Mouse (Mus musculus): ENCODE measurements around the gene Paqr5.

The Paqr5 gene

DNA sequence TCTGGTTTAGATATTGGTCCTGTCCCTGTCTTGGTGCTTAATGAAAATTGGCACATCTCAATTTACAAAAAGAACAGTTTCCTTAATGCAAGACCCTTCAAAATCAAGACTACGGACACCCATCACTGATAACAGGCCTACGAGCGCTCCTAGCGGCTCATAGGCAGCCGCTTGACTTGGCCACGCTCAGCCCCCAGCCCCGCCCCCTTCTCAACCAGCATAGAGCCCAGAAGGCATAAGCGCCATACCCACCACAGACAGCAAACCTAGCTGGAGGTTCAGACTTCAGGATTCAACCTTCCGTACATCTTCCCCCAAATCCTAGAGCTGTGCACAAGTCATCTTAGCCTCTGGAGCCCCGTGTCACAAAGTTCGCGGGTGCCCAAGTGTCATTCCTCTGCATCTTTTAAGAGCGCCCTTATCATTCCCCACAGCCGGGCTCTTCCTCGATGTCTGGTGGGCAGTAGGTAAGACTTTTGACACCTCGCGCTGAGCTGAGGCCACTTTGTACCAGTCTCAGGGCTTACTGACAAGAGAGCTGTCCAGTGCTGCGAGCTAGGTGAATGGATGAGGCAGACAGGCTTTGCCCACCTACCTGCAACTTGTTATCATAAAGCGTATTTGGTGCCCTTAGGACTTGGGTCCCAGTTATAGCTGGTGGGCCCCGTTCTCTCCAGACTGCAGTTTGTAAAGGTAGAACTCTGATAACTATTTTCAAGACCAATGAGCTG is 116.0 kb downstream of the Paqr5 start:
- DNase-seq (ENCODE audit: low spot score in 2 of 2), result peak in 1 of 2 experiments; percentile 24

DNA sequence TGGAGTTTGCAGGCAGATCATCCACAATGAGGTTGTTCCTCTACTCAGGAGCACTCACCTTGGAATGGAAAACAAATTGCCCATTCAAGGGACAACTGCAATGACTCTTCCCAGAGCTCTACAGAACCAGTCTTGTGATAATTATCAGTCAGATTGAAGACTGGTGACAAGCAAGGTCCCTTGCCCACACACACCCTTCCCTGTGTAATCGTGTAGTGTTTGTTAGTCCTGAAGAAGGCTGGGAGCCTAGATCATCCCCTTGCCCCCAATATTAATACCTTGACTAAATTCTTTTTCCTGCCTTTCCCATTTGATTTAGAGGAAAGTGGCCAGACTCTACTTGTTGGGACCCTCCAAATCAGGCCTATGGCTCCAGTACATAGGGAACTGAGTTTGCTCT is 117.0 kb downstream of the Paqr5 start:
- DNase-seq (ENCODE audit: low spot score in 2 of 2), result no peak

GRCm38 (mm10) chr9:61908832-61909407 is 117.7 kb downstream of the Paqr5 start:
- DNase-seq (ENCODE audit: low spot score in 2 of 2), result no peak

- DNase-seq (ENCODE audit: low spot score in 2 of 2), result no peak
Measured at GRCm38 (mm10) chr9:61908341-61908740, 118.3 kb downstream of the Paqr5 start.

- DNase-seq (ENCODE audit: low spot score in 2 of 2), result no peak
Measured at GRCm38 (mm10) chr9:61907621-61908295, 118.9 kb downstream of the Paqr5 start.

GRCm38 (mm10) chr9:61906912-61907311 is 119.7 kb downstream of the Paqr5 start:
- DNase-seq (ENCODE audit: low spot score in 2 of 2), result peak; percentile 21 to 56

DNA sequence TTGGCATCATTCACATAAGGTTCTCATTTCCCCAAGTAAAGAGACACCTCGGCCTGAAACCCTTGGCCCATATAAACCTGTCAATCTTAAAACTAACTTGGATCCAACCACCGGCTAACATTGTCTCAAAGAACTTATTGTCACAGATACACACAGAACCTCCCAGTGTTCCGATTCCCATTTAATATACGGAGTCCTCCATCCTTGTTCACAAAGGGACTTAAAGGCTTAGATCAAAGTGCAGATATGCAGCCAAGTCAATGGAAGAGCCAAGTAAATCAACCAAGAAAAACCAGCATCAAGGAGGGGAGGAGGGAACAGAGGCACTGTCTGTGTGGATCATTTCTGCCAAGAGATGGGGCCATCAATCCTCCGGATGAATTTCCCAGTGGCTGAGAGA is 121.1 kb downstream of the Paqr5 start:
- DNase-seq (ENCODE audit: low spot score in 2 of 2), result no peak

DNA sequence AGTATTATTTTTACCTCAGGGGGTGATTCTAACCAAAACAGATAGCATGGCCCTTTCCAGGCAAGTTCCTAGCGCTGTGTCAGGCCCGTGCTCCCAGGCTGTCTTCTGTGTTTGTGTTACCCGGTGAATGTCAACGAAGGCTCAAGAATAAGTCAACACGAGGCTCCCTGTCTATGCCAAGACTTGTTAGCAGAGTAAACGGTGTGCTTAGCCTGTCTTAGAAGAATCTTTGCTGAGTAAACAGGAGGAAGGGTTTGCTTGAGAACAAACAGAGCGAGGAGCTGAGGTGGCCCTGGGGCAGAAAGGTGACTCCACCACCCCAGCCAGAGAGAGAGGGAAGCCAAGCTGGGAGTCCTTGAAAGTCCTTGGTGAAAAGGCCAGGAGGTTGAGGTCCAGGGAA is 122.5 kb downstream of the Paqr5 start:
- no peak for DNase-seq (ENCODE audit: low spot score in 2 of 2)
